9 mouse cellular contexts compared by ENCODE assay signal in genomic region chr6:50312647-50313046, GRCm38 (mm10). TPM values are rescaled to one million over a fixed set of nuclear protein-coding genes. Genes with fewer than 3 reads are reported as not detected.
DNase-seq lines count a peak whose midpoint lies in the region; ATAC-seq and TF ChIP-seq lines count a peak whose summit lies in the region.
"Had no signal": no experiment of that assay in that cellular context is flagged by ENCODE, and none has a peak within 500 bp of the region (broad histone marks: within the 10 kb centered on the region; RNA-seq: fewer than 3 reads in every experiment).

No protein-coding gene starts in this region.

- TF ChIP-seq EP300 in ES-Bruce4 (IDR thresholded peaks at IDR 0.05; ENCODE audit: insufficient read depth, low read depth, low read length), result no peak

- no peaks in the 10 kb centered on the region for H3K27me3 ChIP-seq in ES-Bruce4 (ENCODE audit: control insufficient read depth, insufficient read depth, low read length, poor library complexity, severe bottlenecking)
- H3K27me3 ChIP-seq in forebrain, embryonic 13.5 days, result no peaks in the 10 kb centered on the region
- no peaks in the 10 kb centered on the region for H3K27me3 ChIP-seq in lung, embryonic 14.5 days (ENCODE audit: insufficient read depth, low read length)
- no peaks in the 10 kb centered on the region for H3K27me3 ChIP-seq in thymus, adult 2 months (ENCODE audit: control insufficient read depth, insufficient read depth, low read length)
- H3K27me3 ChIP-seq: heart, embryonic 13.5 days had no signal

- no peak overlapping the region for H3K27ac ChIP-seq in ES-Bruce4 (ENCODE audit: insufficient read depth, low read length)
- no peak overlapping the region for H3K27ac ChIP-seq in forebrain, embryonic 13.5 days
- H3K27ac ChIP-seq in lung, embryonic 14.5 days (ENCODE audit: low read depth), result no peak overlapping the region
- H3K27ac ChIP-seq in thymus, adult 2 months (ENCODE audit: control insufficient read depth, insufficient read depth, low read length), result no peak overlapping the region

- intact Hi-C loops in heart, postnatal 25 days (cut with DNase I), result loop anchor here (1.0 to 10.0 kb wide), 4 partner anchors 92 to 224 kb away; partner anchors contain the start of gene Osbpl3

- ATAC-seq in forebrain, embryonic 13.5 days, result peak; percentile 77
- ATAC-seq in lung, embryonic 14.5 days (ENCODE audit: insufficient read depth), result peak; percentile 65; the same call in 1 of the 2 replicates

- no peaks in the 10 kb centered on the region for H3K9me3 ChIP-seq in ES-Bruce4 (replicated peaks; ENCODE audit: control insufficient read depth, insufficient read depth, low read length, poor library complexity, severe bottlenecking)
- no peaks in the 10 kb centered on the region for H3K9me3 ChIP-seq in forebrain, embryonic 13.5 days (replicated peaks)
- H3K9me3 ChIP-seq in lung, embryonic 14.5 days (ENCODE audit: low read depth, low read length), result no peaks in the 10 kb centered on the region
- H3K9me3 ChIP-seq: heart, embryonic 13.5 days had no signal

- TF ChIP-seq CTCF in ES-Bruce4 (IDR thresholded peaks at IDR 0.05; ENCODE audit: low read depth, low read length), result peak; percentile 90
- peak; percentile 92 for TF ChIP-seq CTCF in lung, embryonic 14.5 days (IDR thresholded peaks at IDR 0.05; ENCODE audit: low read depth)
- peak; percentile 92 for TF ChIP-seq CTCF in thymus, adult 2 months (IDR thresholded peaks at IDR 0.05; ENCODE audit: borderline replicate concordance, control insufficient read depth, extremely low read depth, insufficient read depth, low read length, poor library complexity)

- peak; percentile 47 for DNase-seq in c-Kit-positive CD71-positive TER-119-positive erythroid progenitor cells, embryonic 14.5 days (ENCODE audit: low spot score)
- DNase-seq in heart, postnatal 25 days (ENCODE audit: low spot score), result peak; percentile 39
- peak; percentile 52 for DNase-seq in large intestine, adult 2 months (ENCODE audit: low read depth, low spot score)
- peak; percentile 87 for DNase-seq in lung, embryonic 14.5 days
- peak; percentile 47 for DNase-seq in ovary, postnatal 10 days (ENCODE audit: low spot score)
- peak; percentile 85 for DNase-seq in thymus, adult 2 months

- no peaks in the 10 kb centered on the region for H3K36me3 ChIP-seq in ES-Bruce4 (ENCODE audit: control insufficient read depth, insufficient read depth, low read length, poor library complexity, severe bottlenecking)
- H3K36me3 ChIP-seq in forebrain, embryonic 13.5 days (ENCODE audit: poor library complexity, severe bottlenecking), result no peaks in the 10 kb centered on the region
- no peaks in the 10 kb centered on the region for H3K36me3 ChIP-seq in lung, embryonic 14.5 days (ENCODE audit: insufficient read depth)
- H3K36me3 ChIP-seq in thymus, adult 2 months (ENCODE audit: control insufficient read depth, insufficient read depth, low read length), result no peaks in the 10 kb centered on the region

- no peaks in the 10 kb centered on the region for H3K4me1 ChIP-seq in ES-Bruce4 (ENCODE audit: control insufficient read depth, insufficient read depth, low read length)
- H3K4me1 ChIP-seq in forebrain, embryonic 13.5 days, result 0 out of 2 replicates have a peak, but pooled peaks cover under 1% of the 10 kb centered on the region
- no peaks in the 10 kb centered on the region for H3K4me1 ChIP-seq in lung, embryonic 14.5 days (ENCODE audit: insufficient read depth)
- no peaks in the 10 kb centered on the region for H3K4me1 ChIP-seq in thymus, adult 2 months (replicated peaks; ENCODE audit: control insufficient read depth, insufficient read depth, low read length)

- H3K9ac ChIP-seq in ES-Bruce4 (ENCODE audit: low read depth, poor library complexity, severe bottlenecking), result no peak overlapping the region
- H3K9ac ChIP-seq in forebrain, embryonic 13.5 days, result no peak overlapping the region
- no peak overlapping the region for H3K9ac ChIP-seq in lung, embryonic 14.5 days
- H3K9ac ChIP-seq: heart, embryonic 13.5 days had no signal

- WGBS in forebrain, embryonic 13.5 days, result 43% methylated on average over 4 of the region's 4 CpGs
- 42% methylated on average over 4 of the region's 4 CpGs for WGBS in large intestine, adult 2 months
- WGBS in lung, embryonic 14.5 days, result 37% methylated on average over 4 of the region's 4 CpGs
- 61% methylated on average over 4 of the region's 4 CpGs for WGBS in thymus, adult 2 months

- TF ChIP-seq POLR2A in ES-Bruce4 (IDR thresholded peaks at IDR 0.05; ENCODE audit: insufficient read depth, low read length), result no peak
- TF ChIP-seq POLR2A in thymus, adult 2 months (IDR thresholded peaks at IDR 0.05; ENCODE audit: control insufficient read depth, extremely low read depth, insufficient read depth, low read length, poor library complexity), result no peak

- H3K4me2 ChIP-seq in forebrain, embryonic 13.5 days, result no peak overlapping the region
- H3K4me2 ChIP-seq in lung, embryonic 14.5 days, result no peak overlapping the region
- H3K4me2 ChIP-seq: heart, embryonic 13.5 days had no signal

- H3K4me3 ChIP-seq in ES-Bruce4 (ENCODE audit: low read depth, low read length), result no peak overlapping the region
- H3K4me3 ChIP-seq in forebrain, embryonic 13.5 days, result no peak overlapping the region
- no peak overlapping the region for H3K4me3 ChIP-seq in lung, embryonic 14.5 days (ENCODE audit: low read depth, low read length)
- H3K4me3 ChIP-seq in thymus, adult 2 months (ENCODE audit: control insufficient read depth, insufficient read depth, low read length), result no peak overlapping the region
- H3K4me3 ChIP-seq: heart, embryonic 13.5 days had no signal

RNA-seq across cellular contexts. Expression of gene Gsdme, which starts 49.0 kb away (rescaled TPM):
- 0.62 and 1.1 TPM in 2 replicates for polyA plus RNA-seq in ES-Bruce4 (2011; ENCODE audit: insufficient read depth, insufficient read length, low read depth, missing spikeins)
- 63.8 and 67.4 TPM in 2 replicates for polyA plus RNA-seq in forebrain, embryonic 13.5 days (2015; fragmentation: Nextera tagmentation; extraction: Ambion mirVana)
- under 1 TPM; 0.34 to 0.49 TPM for total RNA-seq in heart, postnatal 25 days (2021)
- polyA plus RNA-seq in large intestine, adult 2 months (2012; rRNA removed), result 52.1 and 68.5 TPM in 2 replicates
- polyA plus RNA-seq in lung, embryonic 14.5 days (2014; fragmentation: Nextera tagmentation; extraction: Ambion mirVana), result 43.3 and 45.8 TPM in 2 replicates
- 0.59 and 0.89 TPM in 2 replicates for polyA plus RNA-seq in thymus, adult 2 months (2012; rRNA removed)

Comparison
In these comparisons a context has a peak if more than half of its experiments do, and no peak if none do; other contexts are left out.
1. RNA of gene Gsdme, which starts 49.0 kb away (polyA plus RNA-seq): 52.1 to 68.5 TPM in large intestine, adult 2 months, 63.8 to 67.4 TPM in forebrain, embryonic 13.5 days and 43.3 to 45.8 TPM in lung, embryonic 14.5 days; 0.62 to 1.1 TPM in ES-Bruce4 and 0.59 to 0.89 TPM in thymus, adult 2 months; every median in the first group is over 10 times any median in the second.
2. Peak in every context shown above with its lines, with median percentiles within 50 percentile points of each other: CTCF ChIP-seq and DNase-seq.